Mouse (Mus musculus): Measurements from ENCODE around the gene 2210407C18Rik.

Gene 2210407C18Rik

GRCm38 (mm10) chr11:58615975-58616374 lies at the start of gene 2210407C18Rik:
TSS of gene 2210407C18Rik (minus strand) at chr11:58616075.
- no peak for DNase-seq (ENCODE audit: low spot score in 2 of 2)

DNA sequence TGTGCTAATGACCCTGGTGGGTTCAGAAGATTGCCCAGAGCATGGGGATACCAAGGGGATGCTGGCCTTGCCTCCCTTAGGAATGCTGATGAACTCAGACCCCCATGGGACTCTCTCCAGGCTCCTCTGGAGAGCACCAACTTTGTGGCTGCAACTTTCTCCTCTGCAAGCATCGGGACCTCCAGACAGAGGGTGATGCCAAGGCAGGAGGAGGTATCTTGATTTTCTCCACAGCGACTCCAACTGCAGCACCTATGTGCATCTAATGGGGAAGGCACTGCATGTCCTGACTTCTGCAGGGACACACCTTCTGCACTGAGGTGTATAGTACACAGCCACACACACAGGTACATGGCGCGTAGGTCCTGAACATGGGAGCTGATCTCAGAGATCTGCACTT lies 42.7 kb upstream of the 2210407C18Rik start, which contains the start of gene Olfr322:
TSS of gene Olfr322 (plus strand) at position 187 of the 400 bp plus-strand sequence.
- DNase-seq (ENCODE audit: low spot score in 2 of 2), result no peak

DNA sequence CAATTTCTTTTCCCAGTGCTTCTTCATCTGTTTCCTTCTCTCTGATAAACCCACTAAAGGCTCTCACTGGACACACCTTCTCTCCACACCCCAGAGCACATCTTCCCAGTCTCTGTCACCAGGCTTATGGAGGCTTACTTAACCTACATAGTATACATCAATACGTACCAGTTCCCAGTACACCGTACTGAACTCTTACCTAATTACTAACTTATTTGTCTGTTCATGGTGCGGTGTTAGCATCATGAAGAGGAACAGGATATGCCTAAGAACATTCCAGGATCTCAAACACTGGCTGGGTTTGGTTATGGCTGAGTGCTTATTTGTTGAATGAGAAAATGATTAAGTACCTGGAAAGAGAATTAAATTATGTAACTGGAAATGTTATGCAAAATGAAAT lies 39.3 kb upstream of the 2210407C18Rik start:
- no peak for DNase-seq (ENCODE audit: low spot score in 2 of 2)

- DNase-seq (ENCODE audit: low spot score in 2 of 2), result no peak
Observed at GRCm38 (mm10) chr11:58643350-58643749, 27.5 kb upstream of the 2210407C18Rik start.

DNA sequence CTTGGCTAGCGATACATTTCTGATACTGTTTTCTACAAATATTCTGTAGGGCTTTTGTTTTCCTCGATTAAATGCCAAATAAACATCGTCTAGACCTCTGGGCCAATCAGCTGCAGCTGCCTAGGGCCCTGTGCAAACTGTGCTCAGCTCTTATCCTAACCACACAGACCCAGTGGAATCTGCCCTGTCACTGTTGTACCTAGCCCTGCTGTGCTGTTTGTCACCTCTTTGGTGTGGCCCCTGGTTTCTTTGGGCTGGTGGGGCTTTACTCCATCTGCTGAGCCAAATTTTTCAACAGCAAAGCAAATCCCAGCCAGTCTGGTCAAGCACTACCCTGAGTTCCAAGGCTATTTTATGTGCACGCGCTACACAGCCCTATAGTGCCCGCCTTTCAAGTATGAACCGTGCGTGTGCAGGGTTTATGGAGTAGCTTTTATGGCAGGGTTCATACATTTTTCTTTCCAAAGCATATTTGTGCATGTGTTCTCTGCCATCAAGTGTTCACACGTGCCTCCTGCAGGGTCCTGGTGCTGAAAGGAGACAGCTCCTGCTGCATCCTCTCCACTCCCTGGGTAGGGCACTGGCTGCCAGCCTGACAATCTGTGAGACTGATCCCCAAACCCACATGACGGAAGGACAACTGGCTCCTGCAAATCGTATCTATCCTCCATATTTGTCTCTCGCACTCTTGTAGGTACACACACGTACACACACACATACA lies 25.9 kb upstream of the 2210407C18Rik start:
- no peak for DNase-seq (ENCODE audit: low spot score in 2 of 2)

DNA sequence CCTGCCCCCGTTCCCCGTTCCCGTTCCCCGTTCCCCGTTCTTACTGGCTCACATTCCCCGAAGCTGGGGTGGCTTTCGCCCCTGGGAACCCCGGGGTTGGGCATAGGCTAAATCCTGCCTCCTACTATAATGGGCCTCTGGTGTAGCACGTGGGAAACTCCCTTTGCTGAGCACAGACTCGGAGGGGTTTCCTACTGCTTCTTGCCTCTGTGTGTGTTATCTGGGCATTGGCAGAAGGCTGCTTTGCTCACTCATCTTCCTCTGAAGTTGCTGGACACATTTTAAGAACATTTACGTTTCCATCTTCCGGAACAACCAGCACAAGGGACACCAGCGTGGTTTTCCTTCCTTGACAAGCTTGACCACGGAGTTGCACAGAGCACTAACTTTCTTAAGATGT lies 25.2 kb upstream of the 2210407C18Rik start:
- DNase-seq (ENCODE audit: low spot score in 2 of 2), result no peak

- DNase-seq (ENCODE audit: low spot score in 2 of 2), result no peak
Observed at GRCm38 (mm10) chr11:58640272-58640867, 24.5 kb upstream of the 2210407C18Rik start, which contains the start of gene Trim58. TSS of gene Trim58 (plus strand) at chr11:58640465.

DNA sequence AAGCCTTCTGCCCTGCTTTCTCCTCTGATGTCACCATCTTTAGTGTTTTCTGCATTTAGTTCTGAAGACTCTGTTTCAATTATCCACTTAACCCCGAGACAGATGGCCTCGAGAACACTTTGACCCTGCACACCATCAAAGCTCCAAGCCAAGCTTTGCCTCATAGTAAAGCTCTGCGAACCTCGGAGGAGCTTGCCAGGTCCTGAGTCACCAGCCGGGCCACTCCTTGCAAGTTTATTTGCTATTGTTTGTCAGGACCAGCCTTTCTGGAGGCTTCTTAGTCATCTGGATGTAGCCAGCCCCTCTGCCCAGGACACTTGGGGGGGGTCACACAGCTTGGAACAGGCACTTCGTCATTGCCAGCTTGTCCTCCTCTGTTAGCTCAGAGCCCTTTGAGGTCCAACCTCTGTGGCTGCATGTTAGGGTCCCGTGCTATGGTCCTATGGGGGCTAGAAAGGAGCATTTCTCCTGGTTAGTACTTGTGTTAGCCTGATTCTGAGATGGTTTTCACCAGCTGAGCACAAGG lies 22.4 kb upstream of the 2210407C18Rik start:
- DNase-seq (ENCODE audit: low spot score in 2 of 2), result no peak

DNA sequence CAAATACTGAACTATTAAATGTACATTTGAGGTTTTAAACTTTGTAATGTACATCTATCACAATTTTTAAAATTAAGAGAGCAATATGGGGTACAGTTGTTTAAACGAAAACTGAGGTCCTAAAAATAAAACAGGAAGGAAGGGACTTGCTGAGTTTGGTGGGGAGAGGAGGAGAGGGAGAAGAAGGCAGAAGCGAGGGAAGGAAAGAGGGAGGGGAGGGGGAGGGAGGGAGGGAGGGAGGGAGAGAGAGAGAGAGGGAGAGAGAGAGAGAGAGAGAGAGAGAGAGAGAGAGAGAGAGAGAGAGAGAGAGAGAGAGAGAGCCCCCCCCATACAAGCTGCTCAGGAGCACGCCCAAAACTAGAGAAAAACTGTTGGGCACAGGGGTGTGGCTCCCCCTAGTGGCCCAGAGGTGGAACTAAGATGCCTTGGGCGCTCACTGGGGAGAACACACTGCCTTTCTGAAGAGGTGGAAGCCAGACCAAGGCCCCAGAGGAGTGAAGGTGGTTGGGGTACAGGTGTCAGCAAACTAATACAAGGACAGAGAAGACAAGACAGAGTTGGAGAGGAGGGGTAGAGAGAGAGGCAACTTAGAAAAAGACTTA lies 20.6 kb upstream of the 2210407C18Rik start:
- peak in 1 of 2 experiments; percentile 13 for DNase-seq (ENCODE audit: low spot score in 2 of 2)

GRCm38 (mm10) chr11:58634878-58635277 lies 19.0 kb upstream of the 2210407C18Rik start:
- DNase-seq (ENCODE audit: low spot score in 2 of 2), result no peak

DNA sequence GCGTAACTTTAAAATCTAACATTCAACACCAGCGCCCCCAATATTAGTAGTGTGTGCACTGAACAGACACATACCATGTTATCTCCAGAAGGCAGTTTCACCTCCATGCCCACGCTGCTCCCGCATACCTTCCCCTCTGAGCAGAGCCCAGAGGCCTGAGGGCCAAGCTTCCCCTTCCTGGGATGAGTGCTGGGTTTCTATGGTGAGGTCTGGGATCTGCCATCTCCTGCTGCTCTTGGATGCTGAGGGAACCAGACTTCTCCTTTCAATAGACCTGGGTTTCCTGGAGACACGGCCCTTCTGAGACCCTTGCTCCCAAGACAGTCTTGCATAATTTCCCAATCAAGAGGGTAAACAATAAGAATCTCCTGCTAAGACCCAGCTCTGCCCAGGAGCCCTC lies 14.5 kb upstream of the 2210407C18Rik start, which contains the start of gene Olfr323:
TSS of gene Olfr323 (minus strand) at position 101 of the 400 bp plus-strand sequence.
- DNase-seq (ENCODE audit: low spot score in 2 of 2), result no peak

DNA sequence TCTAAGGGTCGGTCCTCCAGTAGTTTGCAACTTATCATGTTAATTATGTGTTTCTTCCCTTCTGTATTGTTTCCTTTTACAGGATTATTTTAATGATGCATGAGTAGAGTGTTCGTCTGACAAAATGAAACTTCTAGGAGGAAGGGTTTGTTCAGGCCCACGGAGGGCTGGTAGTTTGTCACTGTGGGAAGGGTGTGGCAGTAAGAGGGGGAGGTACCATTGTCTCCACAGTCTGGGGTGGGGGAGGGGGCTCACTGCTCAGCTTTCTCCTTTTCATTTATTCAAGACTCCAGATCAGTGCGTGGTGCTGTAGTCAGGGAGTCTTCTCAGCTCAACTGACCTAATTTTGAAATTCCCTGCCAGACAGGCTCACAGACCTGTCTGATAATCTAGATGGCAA lies 10.3 kb upstream of the 2210407C18Rik start:
- DNase-seq (ENCODE audit: low spot score in 2 of 2), result no peak

- no peak for DNase-seq (ENCODE audit: low spot score in 2 of 2)
Observed at GRCm38 (mm10) chr11:58618793-58619192, 2.9 kb upstream of the 2210407C18Rik start.

GRCm38 (mm10) chr11:58618369-58618768 lies 2.5 kb upstream of the 2210407C18Rik start:
- no peak for DNase-seq (ENCODE audit: low spot score in 2 of 2)

GRCm38 (mm10) chr11:58614526-58614925 lies 1.3 kb downstream of the 2210407C18Rik start:
- no peak for DNase-seq (ENCODE audit: low spot score in 2 of 2)

- no peak for DNase-seq (ENCODE audit: low spot score in 2 of 2)
Observed at GRCm38 (mm10) chr11:58613359-58613758, 2.5 kb downstream of the 2210407C18Rik start.

DNA sequence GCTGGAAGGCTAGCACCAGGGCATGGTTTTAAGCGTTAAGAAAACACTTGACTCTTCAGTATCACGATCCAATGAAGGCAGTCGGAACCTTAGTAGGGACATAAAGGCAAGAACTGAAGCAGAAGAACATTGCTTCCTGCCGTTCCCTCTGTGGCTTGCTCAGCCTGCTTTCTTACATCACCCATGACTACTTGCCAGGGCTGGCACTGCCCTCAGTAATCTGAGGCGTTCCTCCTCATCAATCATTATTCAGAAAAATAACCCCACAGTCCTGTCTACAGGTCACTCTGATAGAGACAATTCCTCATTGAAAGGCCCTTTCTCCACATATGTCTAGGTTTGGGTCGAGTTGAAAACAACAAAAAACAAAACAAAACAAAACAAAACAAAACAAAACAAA lies 8.8 kb downstream of the 2210407C18Rik start:
- no peak for DNase-seq (ENCODE audit: low spot score in 2 of 2)

DNA sequence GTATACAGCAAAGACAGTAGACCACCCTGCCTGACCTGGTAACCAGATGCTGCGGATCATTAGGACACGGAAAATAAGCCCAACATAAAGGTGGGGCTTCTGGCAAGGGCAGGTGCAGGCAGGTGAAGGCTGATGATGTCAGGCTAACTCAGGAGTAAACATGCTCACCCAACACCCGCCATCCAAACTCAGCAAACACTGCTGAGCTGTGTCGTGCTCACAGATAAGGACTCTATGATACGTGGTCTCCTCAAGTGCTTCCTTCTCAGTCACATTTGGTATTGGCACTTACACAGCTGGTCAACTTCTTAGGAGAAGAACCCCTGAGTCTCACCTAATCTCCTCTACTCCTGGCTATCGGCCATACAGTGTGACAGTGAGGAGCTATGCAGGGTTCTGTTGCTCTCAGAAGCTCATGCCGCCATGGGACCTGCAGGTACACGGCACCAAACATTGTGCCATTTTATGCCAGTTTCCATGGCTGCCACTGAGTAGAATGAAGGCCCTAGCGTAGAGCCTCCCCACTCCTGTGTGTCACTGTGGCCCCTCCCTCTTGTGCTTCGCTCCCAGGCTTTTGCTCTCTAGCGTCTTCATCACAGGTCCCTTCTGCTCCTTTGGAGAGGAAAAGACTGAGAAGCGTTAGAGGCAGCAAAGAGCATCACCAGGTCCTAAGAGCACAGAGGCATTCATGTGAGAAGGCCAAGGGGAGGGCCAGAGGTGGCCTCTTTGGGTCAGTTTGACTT lies 9.5 kb downstream of the 2210407C18Rik start:
- no peak for DNase-seq (ENCODE audit: low spot score in 2 of 2)

DNA sequence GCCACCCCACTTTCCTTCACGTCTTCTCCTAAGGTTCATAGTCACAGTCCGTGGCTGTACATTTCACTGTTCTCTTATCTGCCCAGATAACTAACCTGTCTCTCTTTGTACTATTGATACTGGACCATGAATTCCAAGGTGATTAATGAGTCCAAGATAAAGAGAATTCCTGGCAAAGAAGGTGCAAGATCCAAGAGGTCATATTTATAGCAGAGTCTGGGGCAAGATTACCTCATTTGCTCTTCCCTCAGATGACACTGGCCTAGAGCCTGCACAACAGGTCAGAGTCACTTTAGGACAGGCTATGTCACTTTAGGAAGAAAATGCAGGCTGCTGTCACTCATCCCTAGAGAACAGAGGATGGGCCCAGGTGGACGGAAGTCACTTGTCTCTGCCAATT lies 10.6 kb downstream of the 2210407C18Rik start:
- no peak for DNase-seq (ENCODE audit: low spot score in 2 of 2)

GRCm38 (mm10) chr11:58604688-58605087 lies 11.2 kb downstream of the 2210407C18Rik start:
- DNase-seq (ENCODE audit: low spot score in 2 of 2), result no peak

DNA sequence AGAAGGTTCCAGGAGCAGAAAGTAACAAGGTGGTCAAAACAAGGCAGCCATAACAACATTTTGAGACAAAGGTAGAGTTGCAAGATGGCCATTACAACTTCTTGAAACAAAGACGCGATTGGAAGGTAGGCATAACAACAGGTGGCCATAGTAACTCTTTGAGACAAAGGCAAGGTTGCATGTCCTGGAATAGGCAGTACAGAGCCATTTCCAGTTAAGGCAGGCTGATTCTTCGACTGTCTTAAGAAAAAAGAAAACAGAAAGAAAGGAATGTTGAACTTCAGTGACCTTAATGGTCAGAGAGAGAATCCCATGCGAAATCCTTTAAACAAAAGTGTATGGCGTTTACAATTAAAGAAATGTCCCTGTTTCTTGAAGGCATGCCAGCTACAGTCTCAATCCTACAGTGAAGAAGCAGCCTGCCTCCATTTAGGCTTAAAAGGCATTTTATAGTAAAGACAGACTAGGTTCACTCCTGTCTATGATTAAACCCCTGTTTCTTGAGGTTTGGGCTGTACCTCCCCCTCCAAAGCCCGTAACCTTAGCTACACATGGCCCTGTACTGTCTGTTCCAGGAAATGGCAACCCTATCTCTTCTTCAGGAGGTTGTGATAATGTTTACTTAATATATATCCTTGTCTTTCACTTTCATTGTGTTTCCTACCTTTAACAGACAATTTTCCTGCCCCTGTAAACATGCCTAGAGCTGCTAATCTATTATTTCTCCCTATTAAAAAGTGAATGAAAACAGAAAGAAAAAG lies 12.9 kb downstream of the 2210407C18Rik start:
- no peak for DNase-seq (ENCODE audit: low spot score in 2 of 2)

All from frontal cortex, postnatal 25 days (tissue).